Mouse (Mus musculus): Measurements from ENCODE around the gene Pbld1. TPM values are rescaled to one million over a fixed set of nuclear protein-coding genes. Genes with fewer than 3 reads are reported as not detected.
A peak's percentile ranks its signal among the peaks of the same experiment; 100 is the strongest.

The Pbld1 gene
- total RNA-seq, 1 experiment from 2014 or later = 1.8 TPM

GRCm38 (mm10) chr10:63092616-63093550 lies 32.9 kb downstream of the Pbld1 start:
- DNase-seq = no peak

- no peak for DNase-seq
These were observed 36.8 kb downstream of the Pbld1 start for GRCm38 (mm10) chr10:63096757-63097156.

GRCm38 (mm10) chr10:63098191-63098590 lies 38.2 kb downstream of the Pbld1 start:
- no peak for DNase-seq

- DNase-seq = no peak
These were observed 39.6 kb downstream of the Pbld1 start, which contains the start of gene Atoh7 for GRCm38 (mm10) chr10:63099521-63099920. Gene Atoh7 (plus strand): TSS chr10:63099651.

GRCm38 (mm10) chr10:63099941-63100562 lies 40.1 kb downstream of the Pbld1 start:
- peak; percentile 66 for DNase-seq

GRCm38 (mm10) chr10:63100657-63101056 lies 40.7 kb downstream of the Pbld1 start:
- no peak for DNase-seq

GRCm38 (mm10) chr10:63113027-63113604 lies 53.2 kb downstream of the Pbld1 start:
- DNase-seq = no peak

- no peak for DNase-seq
These were observed 53.9 kb downstream of the Pbld1 start for GRCm38 (mm10) chr10:63113716-63114360.

GRCm38 (mm10) chr10:63115881-63116280 lies 55.9 kb downstream of the Pbld1 start:
- no peak for DNase-seq

GRCm38 (mm10) chr10:63116376-63116775 lies 56.4 kb downstream of the Pbld1 start:
- DNase-seq = no peak

GRCm38 (mm10) chr10:63117583-63117982 lies 57.6 kb downstream of the Pbld1 start:
- no peak for DNase-seq

- no peak for DNase-seq
These were observed 60.0 kb downstream of the Pbld1 start for GRCm38 (mm10) chr10:63119916-63120315.

GRCm38 (mm10) chr10:63121961-63122360 lies 62.0 kb downstream of the Pbld1 start:
- no peak for DNase-seq

GRCm38 (mm10) chr10:63122516-63122915 lies 62.6 kb downstream of the Pbld1 start:
- DNase-seq = no peak

- DNase-seq = no peak
These were observed 63.2 kb downstream of the Pbld1 start for GRCm38 (mm10) chr10:63123141-63123540.

GRCm38 (mm10) chr10:63124016-63124415 lies 64.1 kb downstream of the Pbld1 start:
- DNase-seq = no peak

GRCm38 (mm10) chr10:63125343-63125742 lies 65.4 kb downstream of the Pbld1 start:
- DNase-seq = no peak

- DNase-seq = no peak
These were observed 66.2 kb downstream of the Pbld1 start for GRCm38 (mm10) chr10:63126116-63126515.

GRCm38 (mm10) chr10:63127156-63127555 lies 67.2 kb downstream of the Pbld1 start:
- DNase-seq = no peak

All from adrenal gland, postnatal 25 days (tissue).